Mouse (Mus musculus): ENCODE results near the gene Lalba.
A peak's percentile ranks its signal among the peaks of the same experiment; 100 is the strongest.
"Not testable (repeated sequence)": the region's sequence is repeated elsewhere in the genome, so short reads cannot be mapped to it uniquely, and the experiment has no call there.

The Lalba gene

DNA sequence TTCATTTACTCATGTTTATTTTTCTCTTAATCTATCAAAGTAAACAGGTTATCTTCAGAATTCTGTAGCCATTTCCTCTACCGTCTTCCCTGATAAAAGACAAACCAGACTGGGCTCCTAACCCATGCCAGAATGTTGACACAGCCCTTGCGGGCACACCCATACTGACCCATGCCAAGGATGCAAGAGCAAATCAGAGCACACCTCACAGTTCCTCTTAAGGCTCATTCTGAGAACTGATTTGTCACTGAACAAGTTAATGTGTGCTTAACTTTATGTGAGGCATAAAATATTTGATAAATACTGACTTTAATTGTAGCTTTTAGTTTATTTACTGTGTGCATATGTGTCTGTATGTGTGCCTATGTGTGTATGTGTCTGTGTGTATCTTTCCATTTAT, 8.8 kb upstream of the Lalba start:
- DNase-seq (ENCODE audit: low spot score) = no peak

DNA sequence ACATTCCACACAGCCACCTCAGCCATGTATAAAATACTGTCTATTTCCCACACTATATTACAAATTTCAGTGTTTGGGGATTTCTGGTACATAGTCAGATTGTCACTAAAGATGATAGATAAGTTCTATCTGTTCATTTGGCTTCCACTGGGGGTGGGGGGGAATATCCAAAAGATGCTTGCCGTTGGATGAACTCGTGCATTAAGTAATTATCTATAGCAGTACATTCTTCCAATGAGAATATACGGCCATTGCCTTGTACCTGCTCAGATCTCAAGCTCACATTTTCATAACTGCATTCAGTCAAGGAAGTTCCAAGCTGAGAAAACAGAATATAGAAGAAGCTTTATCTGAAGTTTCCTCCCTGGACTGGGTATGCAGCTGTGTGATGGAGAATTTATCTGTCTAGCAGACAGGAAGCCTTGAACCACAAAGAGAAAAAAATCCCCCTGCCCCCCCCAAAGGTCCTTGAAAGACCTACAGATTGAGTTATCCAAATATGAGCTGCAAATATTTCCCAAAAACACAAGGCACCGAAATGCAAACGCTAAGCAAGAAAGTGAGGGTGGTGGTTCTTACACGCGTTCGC, 4.0 kb upstream of the Lalba start:
- no peak for DNase-seq (ENCODE audit: low spot score)

DNA sequence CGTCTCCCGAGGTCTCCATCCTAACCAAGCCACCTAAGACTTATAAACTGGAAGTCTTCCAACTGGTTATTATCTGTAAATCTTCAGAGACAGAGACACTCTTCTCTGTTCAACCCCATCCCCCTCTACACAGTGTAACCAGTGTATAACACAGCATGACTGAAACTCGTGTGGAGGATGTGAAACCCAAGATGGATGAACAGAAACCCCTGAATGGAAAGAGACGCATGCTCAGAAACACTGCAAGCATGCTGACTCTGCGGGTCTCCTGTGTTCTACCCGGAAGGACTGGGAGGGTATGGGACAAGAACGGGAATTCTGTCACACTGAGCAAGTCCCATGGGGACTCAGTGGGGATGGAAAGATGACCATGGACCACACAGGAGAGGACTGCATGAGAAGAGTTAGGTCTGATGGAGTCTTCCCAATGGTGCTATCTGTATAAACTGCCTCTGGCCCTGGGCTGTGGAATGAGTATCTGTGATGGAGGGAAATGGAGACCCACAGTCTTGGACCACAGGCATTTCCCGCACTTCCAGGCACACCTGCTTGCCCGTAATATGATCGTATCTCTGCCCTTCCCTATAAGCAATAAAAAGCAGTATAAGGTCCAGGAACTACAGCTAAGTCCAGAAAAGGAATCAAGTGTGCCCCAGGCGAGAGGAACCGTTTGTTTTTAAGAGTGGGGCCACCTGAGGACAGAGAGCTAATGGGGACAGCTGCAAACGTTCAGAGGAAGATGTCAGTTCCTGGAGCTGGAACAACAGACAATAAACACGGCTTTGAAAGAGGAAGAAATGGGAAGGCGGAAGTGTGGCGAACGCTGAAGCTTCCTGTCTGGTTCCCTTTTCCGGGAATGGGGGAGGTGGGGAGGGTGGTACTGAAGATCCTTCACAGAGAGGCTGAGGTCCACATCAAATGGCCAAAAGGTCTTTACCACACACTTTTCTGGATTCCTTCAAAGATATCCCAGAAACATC, 1.7 kb upstream of the Lalba start:
- DNase-seq (ENCODE audit: low spot score) = no peak

DNA sequence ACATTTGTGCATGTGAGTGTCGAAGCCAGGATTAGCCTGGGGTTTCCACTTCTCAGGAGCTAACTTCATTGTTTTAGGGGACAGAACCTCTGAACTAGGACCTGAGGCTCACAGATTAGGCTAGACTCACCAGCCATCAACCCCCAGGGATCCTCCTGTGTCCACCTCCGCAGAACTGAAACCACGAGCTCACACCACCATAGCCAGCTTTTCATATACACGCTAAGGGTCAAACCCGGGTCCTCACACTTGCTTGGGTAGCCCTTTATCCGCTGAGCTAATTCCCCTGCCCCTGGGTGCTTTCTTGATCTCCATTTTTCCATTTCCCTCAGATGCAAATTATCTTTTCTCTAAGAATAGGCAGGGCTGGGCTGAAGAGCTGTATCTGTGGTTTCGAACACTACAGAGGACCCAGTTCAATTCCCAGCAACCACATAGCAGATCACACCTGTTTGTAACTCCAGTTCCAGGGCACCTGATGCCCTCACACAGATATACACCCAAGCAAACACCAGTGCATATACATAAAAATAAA, 2.9 kb downstream of the Lalba start:
- DNase-seq (ENCODE audit: low spot score) = no peak

DNA sequence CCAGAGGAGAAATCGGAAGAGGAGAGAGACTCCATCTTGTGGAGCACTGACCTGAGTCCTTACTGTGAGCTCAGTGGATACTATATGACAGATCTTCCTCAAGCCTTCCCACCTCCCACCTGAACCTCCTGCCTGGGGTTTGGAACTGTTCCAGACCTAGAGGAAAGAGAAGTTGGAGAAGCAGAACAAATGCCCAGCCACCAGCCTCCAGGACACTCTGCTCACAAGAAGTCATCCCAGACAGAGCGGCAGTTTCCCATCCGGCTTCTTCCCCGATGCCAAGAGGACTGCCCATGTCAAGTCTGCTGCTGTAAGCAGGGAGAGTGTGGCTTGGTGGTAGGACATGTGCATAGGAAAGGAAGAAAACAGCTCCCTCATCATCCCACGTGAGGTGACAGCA, 6.2 kb downstream of the Lalba start:
- DNase-seq (ENCODE audit: low spot score) = no peak

DNA sequence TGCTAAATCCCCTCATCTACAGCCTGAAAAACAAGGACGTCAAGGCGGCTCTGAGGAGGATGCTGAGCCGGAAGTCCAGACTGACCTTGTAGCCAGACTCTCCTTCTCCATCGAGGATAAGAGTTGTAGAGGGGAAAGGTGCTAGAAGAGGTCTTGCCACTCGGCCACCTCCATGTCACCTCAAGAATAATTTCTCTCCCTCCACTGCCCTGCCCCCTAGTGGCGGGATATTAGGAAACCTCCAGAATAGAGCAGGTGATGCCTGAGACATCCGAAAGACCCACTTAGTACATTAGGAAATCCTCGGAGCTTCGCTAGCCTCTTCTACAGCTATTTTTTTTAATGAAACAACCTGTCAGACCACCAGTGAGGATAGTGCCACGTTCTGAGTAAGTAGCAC, 7.1 kb downstream of the Lalba start:
- peak; percentile 37 for DNase-seq (ENCODE audit: low spot score)

DNA sequence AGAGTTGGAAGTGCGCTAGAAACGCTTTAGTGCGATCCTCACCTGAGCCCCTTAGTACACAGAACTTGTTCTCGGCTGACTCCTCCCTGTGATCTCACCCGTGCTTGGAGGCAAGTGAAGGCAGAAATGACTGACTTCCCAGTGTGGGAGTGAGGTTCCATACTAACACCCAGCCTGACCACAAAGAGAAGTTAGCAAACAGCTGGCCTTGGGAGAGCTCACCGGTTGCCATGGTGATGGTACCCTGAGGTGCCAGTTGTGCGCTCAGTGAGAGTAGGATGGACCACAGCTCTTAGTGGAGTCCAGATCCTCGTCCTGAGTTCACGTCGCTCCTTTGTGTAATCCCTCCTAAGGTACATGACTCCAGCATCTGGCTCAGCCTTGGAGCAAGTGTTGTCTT, 7.6 kb downstream of the Lalba start:
- DNase-seq (ENCODE audit: low spot score) = no peak

GRCm38 (mm10) chr15:98471539-98471938, 11.0 kb downstream of the Lalba start:
- no peak for DNase-seq (ENCODE audit: low spot score)

- no peak for DNase-seq (ENCODE audit: low spot score)
Measured at GRCm38 (mm10) chr15:98469596-98469995, 12.9 kb downstream of the Lalba start, which contains the start of gene OR5BS1P. Gene OR5BS1P (plus strand): TSS chr15:98469896.

DNA sequence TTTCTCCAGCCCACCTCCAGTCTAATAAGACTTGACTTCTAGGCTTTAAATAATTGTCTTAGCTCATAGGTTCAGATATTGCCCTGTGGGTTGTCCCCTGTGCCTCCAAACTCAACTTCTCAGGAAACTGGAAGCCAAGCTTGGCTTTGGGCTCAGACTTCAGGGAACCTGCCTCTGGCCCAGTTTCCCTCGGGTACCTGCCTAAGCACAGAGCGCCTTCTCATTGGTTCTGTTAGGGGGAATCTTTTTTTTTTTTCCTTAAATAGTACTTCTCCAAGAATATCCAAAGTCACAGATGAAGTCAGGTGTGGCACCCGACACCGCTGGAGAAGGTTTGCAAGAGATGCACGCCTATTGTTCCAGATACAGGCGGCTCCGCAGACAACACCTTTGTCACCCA, 30.2 kb downstream of the Lalba start, which contains the start of gene Olfr281:
TSS of gene Olfr281 (plus strand) at position 301 of the 400 bp plus-strand sequence.
- no peak for DNase-seq (ENCODE audit: low spot score)

GRCm38 (mm10) chr15:98448521-98448920, 34.0 kb downstream of the Lalba start:
- no peak for DNase-seq (ENCODE audit: low spot score)

DNA sequence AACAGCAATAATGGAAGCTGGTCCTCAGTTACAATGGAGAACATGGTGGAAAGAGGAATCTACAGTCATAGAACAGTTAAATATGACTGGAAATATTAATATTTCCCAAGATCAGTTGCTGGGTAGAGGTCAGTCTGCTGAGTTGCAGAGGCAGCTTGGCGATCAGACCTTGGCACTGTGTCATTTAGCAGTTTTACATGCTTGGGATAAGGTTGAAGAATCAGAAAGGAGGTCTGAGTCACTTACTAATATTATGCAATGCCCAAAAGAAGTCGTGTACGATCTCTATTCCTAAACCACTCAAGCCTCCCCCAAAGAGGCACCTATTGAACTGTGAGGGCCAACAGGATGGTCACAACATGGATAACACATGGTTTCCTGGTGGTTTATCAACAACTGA, 38.0 kb downstream of the Lalba start:
- no peak for DNase-seq (ENCODE audit: low spot score)

DNA sequence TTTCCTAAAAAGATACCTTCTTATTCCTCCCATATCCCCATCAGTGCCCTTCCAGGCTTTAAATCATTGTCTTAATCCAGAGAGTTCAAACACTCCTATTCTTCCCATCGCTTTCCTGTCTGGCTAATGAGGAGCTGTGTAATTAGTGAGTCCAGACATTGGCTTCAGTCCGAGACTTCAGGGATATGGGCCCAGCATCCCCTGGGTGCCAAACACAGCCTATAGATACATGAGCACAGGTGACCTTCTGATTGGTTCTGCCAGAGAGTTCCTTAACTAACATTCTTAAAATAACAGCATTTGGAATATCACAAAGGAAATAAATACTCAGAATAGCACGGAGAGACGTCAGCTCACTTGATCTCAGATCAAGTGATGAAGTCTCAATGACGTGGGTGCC, 51.6 kb downstream of the Lalba start, which contains the start of gene Olfr282:
TSS of gene Olfr282 (plus strand) at position 301 of the 400 bp plus-strand sequence.
- DNase-seq (ENCODE audit: low spot score) = not testable (repeated sequence)

Data from ovary, postnatal 36 days (tissue).